26 mouse cellular contexts compared by ENCODE assay signal in genomic region chr12:37760922-37761611, GRCm38 (mm10). TPM values are rescaled to one million over a fixed set of nuclear protein-coding genes. Genes with fewer than 3 reads are reported as not detected.
DNase-seq lines count a peak whose midpoint lies in the region; ATAC-seq and TF ChIP-seq lines count a peak whose summit lies in the region.
"Had no signal": no experiment of that assay in that cellular context is flagged by ENCODE, and none has a peak within 500 bp of the region (broad histone marks: within the 10 kb centered on the region; RNA-seq: fewer than 3 reads in every experiment).

No protein-coding gene starts in this region.

- no peaks in the 10 kb centered on the region for H3K36me3 ChIP-seq in kidney, adult 2 months (ENCODE audit: control insufficient read depth, insufficient read depth, low read length)
- no peaks in the 10 kb centered on the region for H3K36me3 ChIP-seq in liver, adult 2 months (ENCODE audit: control insufficient read depth, insufficient read depth, low read length)
- H3K36me3 ChIP-seq in liver, postnatal 0 days (replicated peaks; ENCODE audit: insufficient read depth, low read length): no peaks in the 10 kb centered on the region
- no peaks in the 10 kb centered on the region for H3K36me3 ChIP-seq in intestine, embryonic 16.5 days (ENCODE audit: control insufficient read depth, insufficient read depth, low read length)
- H3K36me3 ChIP-seq in forebrain, embryonic 13.5 days (ENCODE audit: poor library complexity, severe bottlenecking): no peaks in the 10 kb centered on the region
- H3K36me3 ChIP-seq in forebrain, embryonic 16.5 days (ENCODE audit: control insufficient read depth, insufficient read depth): no peaks in the 10 kb centered on the region
- H3K36me3 ChIP-seq: forebrain, embryonic 10.5 days; heart, embryonic 10.5 days; heart, embryonic 13.5 days; hindbrain, embryonic 12.5 days had no signal

- 50% methylated on average over 4 of the region's 4 CpGs for WGBS in kidney, adult 2 months
- 39% methylated on average over 4 of the region's 4 CpGs for WGBS in liver, adult 2 months
- WGBS in liver, postnatal 0 days (ENCODE audit: insufficient replicate concordance): 57% methylated on average over 4 of the region's 4 CpGs
- 57% methylated on average over 4 of the region's 4 CpGs for WGBS in intestine, embryonic 16.5 days
- 78% methylated on average over 4 of the region's 4 CpGs for WGBS in forebrain, embryonic 13.5 days
- WGBS in forebrain, embryonic 16.5 days: 77% methylated on average over 4 of the region's 4 CpGs

- no peak overlapping the region for H3K4me2 ChIP-seq in liver, postnatal 0 days (ENCODE audit: low read depth, low read length)
- no peak overlapping the region for H3K4me2 ChIP-seq in intestine, embryonic 16.5 days (ENCODE audit: low read depth, low read length)
- no peak overlapping the region for H3K4me2 ChIP-seq in forebrain, embryonic 13.5 days
- H3K4me2 ChIP-seq in forebrain, embryonic 16.5 days (ENCODE audit: low read length): no peak overlapping the region
- H3K4me2 ChIP-seq: heart, embryonic 13.5 days; hindbrain, embryonic 12.5 days had no signal

- no peak overlapping the region for H3K4me3 ChIP-seq in kidney, adult 2 months (ENCODE audit: insufficient read depth, low read depth, low read length)
- no peak overlapping the region for H3K4me3 ChIP-seq in liver, adult 2 months (ENCODE audit: insufficient read depth, low read depth, low read length)
- no peak overlapping the region for H3K4me3 ChIP-seq in liver, postnatal 0 days (ENCODE audit: low read depth, low read length)
- H3K4me3 ChIP-seq in intestine, embryonic 16.5 days (ENCODE audit: low read length): no peak overlapping the region
- H3K4me3 ChIP-seq in forebrain, embryonic 13.5 days: no peak overlapping the region
- H3K4me3 ChIP-seq in forebrain, embryonic 16.5 days (replicated peaks; ENCODE audit: low read length): no peak overlapping the region
- H3K4me3 ChIP-seq: forebrain, embryonic 10.5 days; heart, adult 2 months; heart, embryonic 10.5 days; heart, embryonic 13.5 days; hindbrain, embryonic 12.5 days had no signal

- H3K27ac ChIP-seq in kidney, adult 2 months (ENCODE audit: insufficient read depth, low read depth, low read length): no peak overlapping the region
- no peak overlapping the region for H3K27ac ChIP-seq in liver, adult 2 months (replicated peaks; ENCODE audit: insufficient read depth, low read depth, low read length)
- no peak overlapping the region for H3K27ac ChIP-seq in liver, postnatal 0 days (ENCODE audit: low read depth)
- no peak overlapping the region for H3K27ac ChIP-seq in intestine, embryonic 16.5 days (ENCODE audit: low read length)
- no peak overlapping the region for H3K27ac ChIP-seq in forebrain, embryonic 13.5 days
- H3K27ac ChIP-seq in forebrain, embryonic 16.5 days (ENCODE audit: low read length): no peak overlapping the region
- H3K27ac ChIP-seq: forebrain, embryonic 10.5 days; heart, adult 2 months; heart, embryonic 10.5 days; heart, embryonic 13.5 days; hindbrain, embryonic 12.5 days; hindbrain, postnatal 0 days had no signal

- DNase-seq in kidney, adult 2 months: peak; percentile 2
- no peak for DNase-seq in kidney, adult 8-10 months
- peak; percentile 60 for DNase-seq in liver, adult 2 months (ENCODE audit: extremely low read depth, low read depth, low spot score)
- no peak for DNase-seq in liver, postnatal 0 days
- DNase-seq: adrenal gland, adult 8-10 months; adrenal gland, postnatal 25 days; cerebellum, adult 11-12 months; cerebellum, adult 9-10 months; cerebellum, postnatal 14 days; gastrocnemius, postnatal 25 days; heart, adult 2 months had no signal

- no peaks in the 10 kb centered on the region for H3K9me3 ChIP-seq in liver, postnatal 0 days (ENCODE audit: low read length)
- H3K9me3 ChIP-seq in intestine, embryonic 16.5 days (ENCODE audit: control insufficient read depth, low read length): no peaks in the 10 kb centered on the region
- H3K9me3 ChIP-seq in forebrain, embryonic 13.5 days (replicated peaks): no peaks in the 10 kb centered on the region
- H3K9me3 ChIP-seq in forebrain, embryonic 16.5 days (ENCODE audit: control insufficient read depth, low read length): no peaks in the 10 kb centered on the region
- H3K9me3 ChIP-seq: forebrain, embryonic 10.5 days; heart, embryonic 10.5 days; heart, embryonic 13.5 days; hindbrain, embryonic 12.5 days had no signal

- no peaks in the 10 kb centered on the region for H3K79me2 ChIP-seq in liver, adult 2 months (ENCODE audit: control insufficient read depth, insufficient read depth, low read length)

- TF ChIP-seq CTCF in kidney, adult 2 months (conservative IDR thresholded peaks at IDR 0.05; ENCODE audit: insufficient read depth, insufficient read length, low read depth, low read length): no peak
- TF ChIP-seq CTCF in liver, adult 2 months (IDR thresholded peaks at IDR 0.05; ENCODE audit: low read depth, low read length): no peak
- no peak for TF ChIP-seq CTCF in liver, postnatal 0 days (IDR thresholded peaks at IDR 0.05; ENCODE audit: low read depth)

- H3K27me3 ChIP-seq in kidney, adult 2 months (replicated peaks; ENCODE audit: control insufficient read depth, insufficient read depth, low read length): no peaks in the 10 kb centered on the region
- H3K27me3 ChIP-seq in liver, adult 2 months (ENCODE audit: control insufficient read depth, insufficient read depth, low read length): no peaks in the 10 kb centered on the region
- H3K27me3 ChIP-seq in liver, postnatal 0 days (ENCODE audit: insufficient read depth, low read length): no peaks in the 10 kb centered on the region
- H3K27me3 ChIP-seq in intestine, embryonic 16.5 days (replicated peaks; ENCODE audit: control insufficient read depth, insufficient read depth, low read length): no peaks in the 10 kb centered on the region
- H3K27me3 ChIP-seq in forebrain, embryonic 13.5 days: no peaks in the 10 kb centered on the region
- H3K27me3 ChIP-seq in forebrain, embryonic 16.5 days (replicated peaks; ENCODE audit: control insufficient read depth, insufficient read depth, low read length): no peaks in the 10 kb centered on the region
- H3K27me3 ChIP-seq: heart, embryonic 13.5 days; hindbrain, embryonic 12.5 days had no signal

- TF ChIP-seq POLR2A in kidney, adult 2 months (IDR thresholded peaks at IDR 0.05; ENCODE audit: low read depth, low read length): no peak
- no peak for TF ChIP-seq POLR2A in liver, adult 2 months (IDR thresholded peaks at IDR 0.05; ENCODE audit: extremely low read depth, insufficient read depth, low read length)

- no peak overlapping the region for H3K9ac ChIP-seq in liver, adult 2 months (ENCODE audit: low read depth, low read length)
- no peak overlapping the region for H3K9ac ChIP-seq in liver, postnatal 0 days (replicated peaks)
- no peak overlapping the region for H3K9ac ChIP-seq in intestine, embryonic 16.5 days (ENCODE audit: low read depth, low read length)
- H3K9ac ChIP-seq in forebrain, embryonic 13.5 days: no peak overlapping the region
- H3K9ac ChIP-seq in forebrain, embryonic 16.5 days (replicated peaks; ENCODE audit: low read depth, low read length): no peak overlapping the region
- H3K9ac ChIP-seq: heart, embryonic 13.5 days; hindbrain, embryonic 12.5 days had no signal

- H3K4me1 ChIP-seq in kidney, adult 2 months (ENCODE audit: control insufficient read depth, insufficient read depth, low read length): no peaks in the 10 kb centered on the region
- H3K4me1 ChIP-seq in liver, adult 2 months (ENCODE audit: control insufficient read depth, insufficient read depth, low read length): no peaks in the 10 kb centered on the region
- no peaks in the 10 kb centered on the region for H3K4me1 ChIP-seq in liver, postnatal 0 days (ENCODE audit: insufficient read depth)
- H3K4me1 ChIP-seq in intestine, embryonic 16.5 days (ENCODE audit: control insufficient read depth, insufficient read depth, low read length): no peaks in the 10 kb centered on the region
- H3K4me1 ChIP-seq in forebrain, embryonic 13.5 days: no peaks in the 10 kb centered on the region
- no peaks in the 10 kb centered on the region for H3K4me1 ChIP-seq in forebrain, embryonic 16.5 days (replicated peaks; ENCODE audit: control insufficient read depth, insufficient read depth, low read length)
- H3K4me1 ChIP-seq: forebrain, embryonic 10.5 days; heart, embryonic 10.5 days; heart, embryonic 13.5 days; hindbrain, embryonic 12.5 days had no signal

- TF ChIP-seq EP300 in liver, postnatal 0 days (IDR thresholded peaks at IDR 0.05; ENCODE audit: low read depth): no peak

- no peak for ATAC-seq in liver, postnatal 0 days
- peak; percentile 96 for ATAC-seq in intestine, embryonic 16.5 days
- no peak for ATAC-seq in forebrain, embryonic 13.5 days
- ATAC-seq in forebrain, embryonic 16.5 days: no peak
- ATAC-seq: activated CD4-positive, CD25-positive, alpha-beta regulatory T cell, adult 4 months; CD4-positive, CD25-positive, alpha-beta regulatory T cell, adult 4 months; forebrain, embryonic 14.5 days; hindbrain, postnatal 0 days; inflammation-experienced regulatory T-cells, adult 6 months had no signal

RNA-seq across cellular contexts. Expression of gene Dgkb, which starts 56.5 kb away (rescaled TPM):
- 0.37 and 0.42 TPM in 2 replicates for polyA plus RNA-seq in kidney, adult 2 months (2012; rRNA removed)
- total RNA-seq in liver, adult 2 months (2014; rRNA removed): under 0.01 and 0.07 TPM in 2 replicates
- 0.04 TPM in 1 of 2 replicates, not detected in the other for polyA plus RNA-seq in liver, adult 2 months (2012; rRNA removed)
- polyA plus RNA-seq in liver, postnatal 0 days (2015; fragmentation: Nextera tagmentation; extraction: Ambion mirVana): not detected in 2 replicates
- 5.2 and 5.4 TPM in 2 replicates for polyA plus RNA-seq in intestine, embryonic 16.5 days (2015; fragmentation: Nextera tagmentation; extraction: Ambion mirVana)
- 4.7 and 4.8 TPM in 2 replicates for polyA plus RNA-seq in forebrain, embryonic 13.5 days (2015; fragmentation: Nextera tagmentation; extraction: Ambion mirVana)
- 5.3 and 6.4 TPM in 2 replicates for polyA plus RNA-seq in forebrain, embryonic 16.5 days (2015; fragmentation: Nextera tagmentation; extraction: Ambion mirVana)
- total RNA-seq: granulocyte monocyte progenitor cell, adult 5-6 weeks; hematopoietic stem cell, adult 5-6 weeks had no signal
- polyA plus RNA-seq: C2C12 had no signal

Comparison
In these comparisons a context has a peak if more than half of its experiments do, and no peak if none do; other contexts are left out.
1. DNase-seq: peak in kidney, adult 2 months (single experiment) and liver, adult 2 months (single experiment); none in kidney, adult 8-10 months (0 of 2) and liver, postnatal 0 days (single experiment).